Mouse (Mus musculus) mouse embryonic stem cell (cell line): ENCODE data around the gene Cat.

Source experiments
- in situ Hi-C, 2 experiments: fragments of 300-500 bp; cut with MboI; formaldehyde crosslinking; loops; 1 replicate in 1 of 2; 3 replicates in 1 of 2; pipeline ENCODE4 v1.14.3; 2019 to 2020; ENCODE audit warnings: low sequenced_read_pairs in 2 of 2, low pct_unique_long_range_greater_than_20kb in 1 of 2, mixed read lengths in 1 of 2; ENCODE audit not compliant: unreplicated experiment in 1 of 2

The Cat gene

GRCm38 (mm10) chr2:103480871-103481270, 4.1 kb downstream of the Cat start:
- in situ Hi-C loops, result no loop called here

GRCm38 (mm10) chr2:103480240-103480639, 4.7 kb downstream of the Cat start:
- in situ Hi-C loops, result no loop called here

GRCm38 (mm10) chr2:103478326-103478725, 6.6 kb downstream of the Cat start:
- in situ Hi-C loops, result no loop called here

GRCm38 (mm10) chr2:103477456-103477855, 7.5 kb downstream of the Cat start:
- in situ Hi-C loops, result no loop called here

- in situ Hi-C loops, result no loop called here
Measured at GRCm38 (mm10) chr2:103476657-103477056, 8.3 kb downstream of the Cat start.

- in situ Hi-C loops, result no loop called here
Measured at GRCm38 (mm10) chr2:103476180-103476579, 8.8 kb downstream of the Cat start.

GRCm38 (mm10) chr2:103473362-103473761, 11.6 kb downstream of the Cat start:
- in situ Hi-C loops, result loop anchor here (25.0 kb wide), 1 partner anchor 239 kb away; no protein-coding TSS in a partner anchor

- in situ Hi-C loops, result loop anchor here (25.0 kb wide), 1 partner anchor 245 kb away; no protein-coding TSS in a partner anchor
Measured at GRCm38 (mm10) chr2:103466984-103467588, 17.9 kb downstream of the Cat start.

GRCm38 (mm10) chr2:103466272-103466671, 18.7 kb downstream of the Cat start:
- in situ Hi-C loops, result loop anchor here (25.0 kb wide), 1 partner anchor 246 kb away; no protein-coding TSS in a partner anchor

GRCm38 (mm10) chr2:103465429-103465828, 19.5 kb downstream of the Cat start:
- in situ Hi-C loops, result loop anchor here (25.0 kb wide), 1 partner anchor 247 kb away; no protein-coding TSS in a partner anchor

- in situ Hi-C loops, result loop anchor here (25.0 kb wide), 1 partner anchor 248 kb away; no protein-coding TSS in a partner anchor
Measured at GRCm38 (mm10) chr2:103464524-103464923, 20.4 kb downstream of the Cat start.

GRCm38 (mm10) chr2:103462746-103463145, 22.2 kb downstream of the Cat start:
- in situ Hi-C loops, result loop anchor here (25.0 kb wide), 1 partner anchor 250 kb away; no protein-coding TSS in a partner anchor

- in situ Hi-C loops, result loop anchor here (25.0 kb wide), 1 partner anchor 251 kb away; no protein-coding TSS in a partner anchor
Measured at GRCm38 (mm10) chr2:103461743-103462142, 23.2 kb downstream of the Cat start.

- in situ Hi-C loops, result loop anchor here (25.0 kb wide), 1 partner anchor 251 kb away; no protein-coding TSS in a partner anchor
Measured at GRCm38 (mm10) chr2:103461210-103461609, 23.8 kb downstream of the Cat start.

GRCm38 (mm10) chr2:103459069-103459468, 25.9 kb downstream of the Cat start:
- in situ Hi-C loops, result loop anchor here (25.0 kb wide), 1 partner anchor 253 kb away; no protein-coding TSS in a partner anchor

- in situ Hi-C loops, result loop anchor here (25.0 kb wide), 1 partner anchor 255 kb away; no protein-coding TSS in a partner anchor
Measured at GRCm38 (mm10) chr2:103457628-103458027, 27.3 kb downstream of the Cat start.

- in situ Hi-C loops, result loop anchor here (25.0 kb wide), 1 partner anchor 255 kb away; no protein-coding TSS in a partner anchor
Measured at GRCm38 (mm10) chr2:103457048-103457447, 27.9 kb downstream of the Cat start.

- in situ Hi-C loops, result loop anchor here (25.0 kb wide), 1 partner anchor 256 kb away; no protein-coding TSS in a partner anchor
Measured at GRCm38 (mm10) chr2:103456646-103457045, 28.3 kb downstream of the Cat start.

GRCm38 (mm10) chr2:103455748-103456147, 29.2 kb downstream of the Cat start:
- in situ Hi-C loops, result loop anchor here (25.0 kb wide), 1 partner anchor 257 kb away; no protein-coding TSS in a partner anchor

GRCm38 (mm10) chr2:103452550-103452949, 32.4 kb downstream of the Cat start:
- in situ Hi-C loops, result loop anchor here (5.0 to 25.0 kb wide), 2 partner anchors 95 to 260 kb away; no protein-coding TSS in a partner anchor
